Mouse (Mus musculus): ENCODE results near the gene Hand1. TPM values are rescaled to one million over a fixed set of nuclear protein-coding genes. Genes with fewer than 3 reads are reported as not detected.
A peak's percentile ranks its signal among the peaks of the same experiment; 100 is the strongest.

The Hand1 gene
- polyA plus RNA-seq, 1 experiment from 2014 or later, result 1.9 TPM

- Histone ChIP-seq H3K4me2 (peak within 1 kb of the TSS; percentile 97), H3K9me3 (no peaks in the 10 kb centered on the region), H3K27ac (peak within 1 kb of the TSS; percentile 79), H3K27me3 (no peaks in the 10 kb centered on the region; the same call in 1 of the 2 replicates), H3K4me1 (replicated peaks) (peaks cover 26% of the 10 kb centered on the region), H3K9ac (replicated peaks) (peak within 1 kb of the TSS; percentile 92), H3K4me3 (replicated peaks) (peak within 1 kb of the TSS; percentile 96), H3K36me3 (no peaks in the 10 kb centered on the region)
- ATAC-seq (ENCODE audit: insufficient number of reproducible peaks, insufficient read depth, low FRiP score, low TSS enrichment, low read depth), result peak; percentile 92
- under 1% methylated on average over 66 of the region's 66 CpGs for WGBS
These were observed 31.4 kb downstream of the Hand1 start, which contains the start of gene Sap30l for GRCm38 (mm10) chr11:57800971-57801765. Gene Sap30l, plus strand, starts transcription at chr11:57801637.

- Histone ChIP-seq H3K9ac (replicated peaks) (peak overlapping the region; percentile 92), H3K36me3 (no peaks in the 10 kb centered on the region), H3K27me3 (no peaks in the 10 kb centered on the region; the same call in 1 of the 2 replicates), H3K4me3 (replicated peaks) (peak overlapping the region; percentile 96), H3K4me1 (replicated peaks) (peaks cover 26% of the 10 kb centered on the region), H3K27ac (peak overlapping the region; percentile 79), H3K4me2 (peak overlapping the region; percentile 97), H3K9me3 (no peaks in the 10 kb centered on the region)
- WGBS, result 11% methylated on average over 22 of the region's 22 CpGs
- no peak for ATAC-seq (ENCODE audit: insufficient number of reproducible peaks, insufficient read depth, low FRiP score, low TSS enrichment, low read depth)
These were observed 32.2 kb downstream of the Hand1 start for GRCm38 (mm10) chr11:57800266-57800951.

GRCm38 (mm10) chr11:57799456-57799855, 33.2 kb downstream of the Hand1 start:
- Histone ChIP-seq H3K4me2 (no peak overlapping the region), H3K27ac (no peak overlapping the region), H3K4me3 (replicated peaks) (no peak overlapping the region), H3K27me3 (peaks cover 4% of the 10 kb centered on the region; the same call in 1 of the 2 replicates), H3K9me3 (no peaks in the 10 kb centered on the region), H3K36me3 (no peaks in the 10 kb centered on the region), H3K4me1 (replicated peaks) (peaks cover 26% of the 10 kb centered on the region), H3K9ac (replicated peaks) (no peak overlapping the region)
- 82% methylated on average over 10 of the region's 10 CpGs for whole genome bisulfite sequencing
- ATAC-seq (ENCODE audit: insufficient number of reproducible peaks, insufficient read depth, low FRiP score, low TSS enrichment, low read depth), result no peak

GRCm38 (mm10) chr11:57797828-57798227, 34.8 kb downstream of the Hand1 start:
- Histone ChIP-seq H3K4me3 (replicated peaks) (no peak overlapping the region), H3K9ac (replicated peaks) (no peak overlapping the region), H3K36me3 (no peaks in the 10 kb centered on the region), H3K9me3 (no peaks in the 10 kb centered on the region), H3K27ac (no peak overlapping the region), H3K4me1 (replicated peaks) (peaks cover 13% of the 10 kb centered on the region), H3K4me2 (no peak overlapping the region), H3K27me3 (peaks cover 4% of the 10 kb centered on the region; the same call in 1 of the 2 replicates)
- no peak for ATAC-seq (ENCODE audit: insufficient number of reproducible peaks, insufficient read depth, low FRiP score, low TSS enrichment, low read depth)
- 80% methylated on average over 9 of the region's 9 CpGs for WGBS

GRCm38 (mm10) chr11:57795086-57795485, 37.5 kb downstream of the Hand1 start:
- peaks cover 4% of the 10 kb centered on the region; the same call in 1 of the 2 replicates for H3K27me3 ChIP-seq
- 38% methylated on average over 6 of the region's 6 CpGs for whole genome bisulfite sequencing
- ATAC-seq (ENCODE audit: insufficient number of reproducible peaks, insufficient read depth, low FRiP score, low TSS enrichment, low read depth), result no peak
- no peaks in the 10 kb centered on the region for H3K36me3 ChIP-seq
- H3K4me3 ChIP-seq (replicated peaks), result no peak overlapping the region
- H3K4me1 ChIP-seq (replicated peaks), result peaks cover 1% of the 10 kb centered on the region
- no peaks in the 10 kb centered on the region for H3K9me3 ChIP-seq
- H3K9ac ChIP-seq (replicated peaks), result no peak overlapping the region
- H3K4me2 ChIP-seq, result no peak overlapping the region
- no peak overlapping the region for H3K27ac ChIP-seq

- Histone ChIP-seq H3K9ac (replicated peaks) (no peak overlapping the region), H3K36me3 (no peaks in the 10 kb centered on the region), H3K4me2 (no peak overlapping the region; the same call in 1 of the 2 replicates), H3K27me3 (peaks cover 4% of the 10 kb centered on the region; the same call in 1 of the 2 replicates), H3K4me1 (replicated peaks) (0 out of 2 replicates have a peak, but pooled peaks cover 9% of the 10 kb centered on the region), H3K9me3 (no peaks in the 10 kb centered on the region), H3K27ac (no peak overlapping the region), H3K4me3 (replicated peaks) (no peak overlapping the region)
- WGBS, result 34% methylated on average over 21 of the region's 21 CpGs
- no peak for ATAC-seq (ENCODE audit: insufficient number of reproducible peaks, insufficient read depth, low FRiP score, low TSS enrichment, low read depth)
These were observed 41.6 kb downstream of the Hand1 start for GRCm38 (mm10) chr11:57790866-57791535.

- no peaks in the 10 kb centered on the region for H3K9me3 ChIP-seq
- no peak overlapping the region for H3K4me2 ChIP-seq
- H3K4me1 ChIP-seq (replicated peaks), result 0 out of 2 replicates have a peak, but pooled peaks cover 9% of the 10 kb centered on the region
- no peaks in the 10 kb centered on the region; the same call in 1 of the 2 replicates for H3K27me3 ChIP-seq
- no peak for ATAC-seq (ENCODE audit: insufficient number of reproducible peaks, insufficient read depth, low FRiP score, low TSS enrichment, low read depth)
- peaks cover 11% of the 10 kb centered on the region; the same call in 1 of the 2 replicates for H3K36me3 ChIP-seq
- H3K27ac ChIP-seq, result no peak overlapping the region
- WGBS, result 39% methylated on average over 3 of the region's 3 CpGs
- no peak overlapping the region for H3K9ac ChIP-seq (replicated peaks)
- H3K4me3 ChIP-seq (replicated peaks), result no peak overlapping the region
These were observed 44.7 kb downstream of the Hand1 start for GRCm38 (mm10) chr11:57787913-57788312.

- Histone ChIP-seq H3K9me3 (no peaks in the 10 kb centered on the region), H3K9ac (replicated peaks) (no peak overlapping the region), H3K4me3 (replicated peaks) (no peak overlapping the region)
These were observed 45.8 kb downstream of the Hand1 start for GRCm38 (mm10) chr11:57786616-57787418.

GRCm38 (mm10) chr11:57779824-57780223, 52.8 kb downstream of the Hand1 start:
- H3K9me3 ChIP-seq, result no peaks in the 10 kb centered on the region
- no peak overlapping the region for H3K4me2 ChIP-seq
- H3K9ac ChIP-seq (replicated peaks), result no peak overlapping the region
- WGBS, result 13% methylated on average over 14 of the region's 14 CpGs
- H3K27ac ChIP-seq, result peak overlapping the region; percentile 64; the same call in 1 of the 2 replicates
- peaks cover 20% of the 10 kb centered on the region; the same call in 1 of the 2 replicates for H3K36me3 ChIP-seq
- ATAC-seq (ENCODE audit: insufficient number of reproducible peaks, insufficient read depth, low FRiP score, low TSS enrichment, low read depth), result no peak
- H3K4me1 ChIP-seq (replicated peaks), result peaks cover 23% of the 10 kb centered on the region
- no peak overlapping the region for H3K4me3 ChIP-seq (replicated peaks)
- H3K27me3 ChIP-seq, result peaks cover 24% of the 10 kb centered on the region; the same call in 1 of the 2 replicates

More at GRCm38 (mm10) chr11:57786616-57787418, 45.8 kb downstream of the Hand1 start:
- no peak overlapping the region for H3K4me2 ChIP-seq
- H3K27me3 ChIP-seq, result peaks cover under 1% of the 10 kb centered on the region; the same call in 1 of the 2 replicates
- 48% methylated on average over 18 of the region's 18 CpGs for WGBS
- H3K4me1 ChIP-seq (replicated peaks), result 0 out of 2 replicates have a peak, but pooled peaks cover 9% of the 10 kb centered on the region
- no peak for ATAC-seq (ENCODE audit: insufficient number of reproducible peaks, insufficient read depth, low FRiP score, low TSS enrichment, low read depth)
- peak overlapping the region; percentile 7; the same call in 1 of the 2 replicates for H3K27ac ChIP-seq
- peaks cover 16% of the 10 kb centered on the region; the same call in 1 of the 2 replicates for H3K36me3 ChIP-seq

Measured in limb, embryonic 12.5 days (tissue).